Mouse (Mus musculus): ENCODE data around the gene D930020B18Rik.
A peak's percentile ranks its signal among the peaks of the same experiment; 100 is the strongest.

Gene D930020B18Rik

DNA sequence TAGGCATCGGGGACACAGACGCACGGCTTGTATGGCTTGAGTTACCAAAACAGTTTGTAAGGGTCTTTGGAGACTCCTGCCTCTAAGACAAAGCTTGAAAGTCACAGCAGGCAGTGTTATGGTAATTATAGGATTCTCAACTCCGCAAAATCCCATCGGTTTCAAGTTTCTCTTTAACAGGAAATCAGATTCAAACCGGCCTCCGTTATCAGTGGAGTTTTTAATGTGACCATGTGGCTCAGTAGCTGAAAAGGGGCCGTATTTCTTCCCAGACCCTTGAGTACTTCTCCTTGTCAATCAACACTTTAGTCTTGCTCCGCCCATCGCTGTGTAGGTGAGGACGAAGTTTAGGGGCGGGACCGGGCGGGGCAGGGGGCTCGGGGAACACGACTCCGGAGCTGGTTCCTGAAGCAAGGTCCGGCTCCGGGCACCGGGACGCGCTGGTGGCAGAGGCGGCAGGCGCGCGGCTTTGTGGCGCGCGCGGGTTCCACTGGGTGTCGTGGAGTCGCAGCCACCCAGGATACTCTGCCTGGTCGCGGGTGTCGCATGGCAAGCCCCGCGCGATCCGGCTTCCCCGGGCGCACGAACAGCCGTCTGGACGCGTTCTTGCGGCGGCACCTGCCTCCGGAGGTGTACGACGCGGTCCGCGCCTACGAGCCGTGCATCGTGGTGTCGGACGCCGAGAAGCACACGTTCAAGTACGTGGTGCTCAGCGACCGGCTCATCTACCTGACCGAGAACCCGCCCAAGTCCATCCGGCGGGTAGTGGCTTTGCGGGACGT lies at the start of gene D930020B18Rik:
Gene D930020B18Rik (plus strand): TSS at position 317 of the 782 bp plus-strand sequence.
- no peak for DNase-seq

DNA sequence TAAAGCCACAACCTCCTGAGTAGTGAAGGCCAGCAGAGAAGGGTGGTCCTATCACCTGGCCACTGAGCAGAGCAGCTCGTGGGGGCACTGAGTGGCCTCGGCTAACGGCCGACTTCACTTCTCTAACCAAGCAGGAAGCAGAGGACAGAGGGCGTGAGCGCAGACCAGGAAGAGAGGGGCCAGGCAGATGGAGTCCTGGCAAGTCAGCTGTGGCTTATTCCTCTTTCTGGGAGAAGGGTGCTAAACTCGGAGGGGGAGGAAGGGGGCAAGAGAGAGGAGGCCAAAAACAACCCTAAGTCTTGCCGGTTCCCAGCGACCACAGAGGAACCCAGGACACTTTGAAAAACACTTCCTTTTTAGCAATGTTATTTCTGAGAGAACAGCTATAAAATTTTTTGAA lies 44.8 kb upstream of the D930020B18Rik start:
- DNase-seq: no peak

DNA sequence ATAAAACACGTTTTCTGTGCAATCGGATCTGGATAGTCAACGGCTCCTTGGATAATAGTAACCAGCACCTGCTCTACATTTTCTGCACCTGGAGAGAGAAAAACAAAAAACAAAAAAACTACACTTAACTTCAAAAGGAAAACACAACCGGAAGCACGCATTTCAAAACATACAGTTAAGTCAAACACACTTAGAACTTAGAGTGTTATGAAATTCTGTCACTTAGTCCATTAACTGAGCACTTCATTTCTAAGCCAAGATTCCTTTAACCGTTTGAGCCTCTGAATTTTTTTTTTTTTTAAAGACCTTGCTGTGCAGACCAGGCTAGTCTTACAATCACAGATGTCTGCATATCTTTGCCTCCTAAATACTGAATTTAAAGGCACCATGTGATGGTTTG lies 40.1 kb upstream of the D930020B18Rik start:
- DNase-seq: no peak

DNA sequence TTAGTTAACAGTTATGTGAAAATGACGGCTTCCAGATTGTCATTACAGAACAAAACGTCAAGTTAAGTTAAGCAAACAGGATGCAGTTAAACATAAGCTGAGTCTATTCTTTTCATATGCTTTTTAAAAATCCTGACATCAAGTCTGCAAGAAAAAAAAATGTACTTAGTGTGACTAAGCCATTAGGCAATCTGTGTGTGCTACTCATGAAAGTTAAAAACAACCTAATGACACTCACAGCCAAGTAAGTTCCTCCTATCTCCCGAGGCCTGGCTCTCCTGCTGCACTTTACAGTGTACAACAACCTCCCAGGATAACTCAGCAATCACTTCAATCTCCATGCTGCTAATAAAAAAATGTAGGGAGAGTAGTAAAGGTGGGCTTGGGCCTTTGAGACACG lies 37.8 kb upstream of the D930020B18Rik start:
- DNase-seq: no peak

DNA sequence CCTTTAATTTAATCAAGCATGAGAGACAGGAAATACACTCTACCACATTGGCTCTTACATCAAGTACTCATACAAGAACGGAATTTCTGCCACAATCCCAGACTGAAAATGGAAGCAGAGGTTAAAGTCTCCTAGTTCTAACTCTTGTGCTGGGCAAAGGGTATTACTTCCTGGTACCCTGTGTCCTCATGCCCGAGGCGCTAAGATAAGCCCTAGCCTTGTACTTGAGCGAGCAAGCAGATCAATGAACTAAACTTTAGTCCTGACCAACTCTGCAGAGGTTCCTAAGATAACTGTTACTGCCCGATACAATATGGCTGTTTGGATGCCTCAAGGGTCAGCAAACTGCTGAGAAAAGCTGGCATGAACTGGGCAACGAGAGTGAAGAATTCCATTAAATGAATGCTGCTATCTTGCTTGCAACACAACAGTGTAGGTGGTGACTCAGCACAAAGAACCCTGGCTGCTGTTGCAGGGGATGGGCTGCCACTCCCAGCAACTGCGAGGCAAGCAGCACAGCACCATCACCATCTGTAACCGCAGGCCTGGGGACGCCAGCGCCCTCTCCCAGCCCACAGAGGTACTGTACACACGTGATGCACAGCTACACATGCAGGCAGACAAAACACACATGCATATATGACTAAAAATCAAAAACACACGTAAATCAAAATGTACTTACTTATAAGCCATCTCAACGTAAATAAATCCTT lies 36.6 kb upstream of the D930020B18Rik start:
- peak; percentile 45 for DNase-seq

DNA sequence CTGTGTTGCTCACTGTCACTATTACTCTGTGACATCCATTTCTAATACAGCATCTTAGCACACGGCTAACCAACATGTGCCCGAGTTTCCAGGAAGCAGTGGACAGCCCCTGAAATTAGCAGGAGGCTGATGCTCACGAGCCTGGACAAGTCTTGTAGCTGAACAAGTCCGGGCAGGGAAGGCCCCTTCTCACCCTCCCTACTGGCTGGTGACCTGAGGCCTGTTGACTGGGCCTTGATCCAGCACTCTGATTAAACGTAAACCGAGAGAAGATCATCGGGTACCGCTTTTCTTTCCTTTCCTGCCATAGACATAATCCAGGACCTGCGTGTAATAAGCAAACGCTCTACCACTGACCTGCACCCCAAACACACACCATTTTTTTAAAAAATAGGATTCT lies 33.2 kb upstream of the D930020B18Rik start:
- DNase-seq: peak; percentile 78

DNA sequence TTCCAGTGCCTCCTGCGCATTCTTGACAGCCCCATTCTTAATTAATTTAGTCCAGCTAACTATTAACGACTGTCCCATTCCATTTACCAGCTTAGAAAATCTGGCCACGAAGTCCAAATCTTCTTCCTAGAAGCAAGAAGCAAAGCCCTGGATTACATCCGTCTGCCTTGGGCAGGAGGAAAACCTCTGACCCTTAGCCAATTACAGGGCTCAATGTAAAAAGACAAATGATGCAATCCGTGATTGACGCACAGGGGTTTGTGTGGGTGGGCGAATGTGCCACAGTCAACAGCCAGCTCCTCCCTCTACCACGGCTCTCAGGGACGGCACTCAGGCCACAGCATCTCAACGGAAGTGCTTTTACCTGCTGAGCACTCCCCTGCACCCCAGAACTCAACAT lies 29.8 kb upstream of the D930020B18Rik start:
- DNase-seq: peak; percentile 53

DNA sequence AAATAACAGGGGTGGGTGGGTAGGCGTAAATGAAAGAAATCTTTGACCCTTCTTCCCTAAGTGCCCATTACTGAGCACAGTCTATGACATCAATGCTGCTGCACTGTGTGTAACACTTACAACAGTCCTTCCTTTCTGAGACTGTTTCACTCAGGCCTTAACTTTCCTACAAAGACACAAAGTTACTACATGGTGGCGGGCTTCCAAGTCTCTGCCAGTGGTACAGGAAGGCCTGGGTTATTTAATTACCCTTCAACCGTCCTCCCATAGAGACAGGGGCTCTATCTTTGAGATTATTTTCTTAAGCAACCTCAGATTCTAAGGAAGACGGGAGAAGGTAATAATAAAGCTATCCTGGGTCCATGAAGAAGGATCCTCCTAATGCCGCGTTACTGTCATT lies 28.9 kb upstream of the D930020B18Rik start:
- DNase-seq: no peak

DNA sequence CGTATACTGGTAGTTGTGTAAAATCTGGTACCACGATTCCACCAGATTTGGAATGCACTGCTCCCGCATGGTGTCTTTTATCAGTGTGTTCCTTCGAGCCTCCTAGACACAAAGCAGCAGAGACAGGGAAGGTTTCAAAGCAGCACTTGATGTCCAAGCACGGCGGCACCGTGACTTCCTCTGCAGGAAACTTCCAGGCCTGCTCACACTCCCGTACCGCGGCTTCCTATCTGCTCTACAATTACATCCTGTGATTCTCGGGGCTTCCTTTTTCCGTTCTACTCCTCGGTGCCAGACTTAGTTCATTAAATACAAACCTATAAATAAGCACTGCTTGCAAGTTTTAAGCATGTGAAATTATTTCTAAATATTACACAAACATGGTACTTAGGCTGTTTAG lies 27.8 kb upstream of the D930020B18Rik start:
- DNase-seq: peak; percentile 62

DNA sequence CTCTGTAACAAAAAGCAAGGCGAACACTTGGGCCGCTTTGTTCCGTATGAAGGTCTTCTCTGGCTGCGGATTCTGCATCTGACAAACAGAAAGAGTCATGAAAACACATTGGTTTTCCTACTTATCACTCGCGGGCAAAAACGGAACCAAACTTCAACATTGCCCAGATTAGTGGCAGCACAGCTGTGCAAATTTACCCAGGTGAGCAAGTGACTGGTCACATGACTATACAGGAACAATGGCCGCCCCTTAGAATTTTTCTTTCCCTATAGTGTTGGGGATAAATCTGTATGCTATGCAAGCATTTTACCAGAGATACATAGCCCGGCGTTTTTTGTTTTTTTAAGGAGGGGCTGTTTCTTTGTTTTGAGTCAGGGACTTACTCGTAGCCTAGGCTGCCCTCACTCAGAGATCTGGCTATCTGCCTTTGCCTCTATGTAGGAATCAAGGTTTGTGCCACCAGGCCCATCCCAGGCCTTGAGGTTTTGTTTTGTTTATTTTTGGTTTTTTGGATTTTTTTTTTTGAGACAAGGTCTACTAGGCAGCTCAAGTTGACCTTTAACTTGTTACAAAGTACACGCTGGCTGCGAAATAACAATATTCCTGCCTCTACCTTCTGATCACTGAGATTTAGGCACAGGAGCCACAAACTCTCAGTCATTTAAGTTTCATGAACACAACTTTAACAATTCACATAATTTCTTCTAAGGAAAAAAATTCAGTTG lies 26.1 kb upstream of the D930020B18Rik start:
- DNase-seq: peak; percentile 61

DNA sequence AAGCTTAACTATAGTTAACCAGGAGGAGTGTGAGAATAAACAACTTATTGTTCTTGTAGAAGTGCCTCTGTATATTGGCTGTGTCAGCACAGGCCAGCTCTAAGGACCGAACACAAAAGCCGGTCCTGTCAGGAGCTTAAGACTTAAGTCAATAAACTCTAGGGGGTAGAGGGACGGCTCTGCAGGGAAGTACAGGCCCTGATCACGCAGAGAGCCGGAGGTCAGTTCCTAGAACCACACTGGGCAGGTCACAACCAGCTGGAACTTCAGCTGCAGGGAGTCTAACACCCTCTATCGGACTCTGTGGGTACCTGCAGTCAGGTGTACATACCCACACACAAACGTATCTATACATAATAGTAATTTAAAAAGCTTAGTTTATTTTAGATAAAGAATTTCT lies 25.5 kb upstream of the D930020B18Rik start:
- no peak for DNase-seq

DNA sequence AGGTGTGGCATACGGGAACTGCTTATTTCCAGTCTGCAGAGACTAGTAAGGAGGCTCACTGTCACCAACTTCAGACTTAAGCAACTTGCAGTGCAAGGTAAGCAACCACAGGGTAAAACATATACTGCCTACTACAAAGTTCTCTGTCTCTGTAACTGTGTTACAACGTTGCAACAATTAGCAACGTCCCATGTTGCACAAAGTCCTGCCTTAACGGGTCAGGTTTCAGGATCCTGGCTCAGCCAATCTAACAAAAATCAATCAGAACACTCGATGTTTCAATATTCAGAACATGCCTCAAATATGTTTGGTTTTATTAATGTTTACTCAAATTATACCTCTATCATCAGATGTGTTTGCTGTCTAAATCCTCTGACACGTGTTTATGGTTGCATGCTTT lies 19.0 kb upstream of the D930020B18Rik start:
- DNase-seq: no peak

DNA sequence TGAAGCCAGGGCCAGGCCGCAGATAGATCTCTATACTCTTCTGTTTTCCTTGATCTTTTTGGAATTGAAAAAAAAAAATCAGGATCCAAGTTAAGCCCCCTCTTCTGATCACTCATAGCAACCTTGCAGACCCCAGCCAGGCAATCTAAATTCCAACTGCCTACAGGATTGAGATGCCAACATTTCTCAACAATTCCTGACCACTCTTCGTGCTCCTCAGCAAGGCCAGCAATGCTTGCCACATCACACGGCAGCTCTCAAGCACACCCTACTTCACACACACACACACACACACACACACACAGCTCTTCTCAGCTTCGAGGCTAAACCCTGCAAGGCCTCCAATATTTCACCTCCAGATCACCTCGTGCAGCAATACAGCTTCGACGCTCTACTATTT lies 17.7 kb upstream of the D930020B18Rik start:
- no peak for DNase-seq

DNA sequence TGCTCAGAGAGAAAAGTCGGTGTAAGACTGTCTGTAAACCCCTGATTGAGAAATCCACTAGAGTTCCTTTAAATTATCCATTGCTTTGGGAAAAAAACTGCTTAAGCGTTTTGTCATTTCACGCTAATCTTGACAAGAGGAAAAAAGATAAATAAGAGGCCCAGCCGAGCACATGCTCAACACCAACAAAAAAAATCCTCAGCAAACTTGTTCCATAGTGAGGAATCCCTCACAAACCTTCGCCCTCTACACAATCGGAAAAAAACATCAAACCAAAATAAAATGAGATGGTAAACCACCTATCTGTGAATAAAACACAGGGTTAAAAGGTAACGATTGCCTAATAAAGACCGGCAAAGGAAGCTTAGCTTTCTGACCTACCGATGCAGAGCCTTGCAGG lies 16.4 kb upstream of the D930020B18Rik start:
- no peak for DNase-seq

DNA sequence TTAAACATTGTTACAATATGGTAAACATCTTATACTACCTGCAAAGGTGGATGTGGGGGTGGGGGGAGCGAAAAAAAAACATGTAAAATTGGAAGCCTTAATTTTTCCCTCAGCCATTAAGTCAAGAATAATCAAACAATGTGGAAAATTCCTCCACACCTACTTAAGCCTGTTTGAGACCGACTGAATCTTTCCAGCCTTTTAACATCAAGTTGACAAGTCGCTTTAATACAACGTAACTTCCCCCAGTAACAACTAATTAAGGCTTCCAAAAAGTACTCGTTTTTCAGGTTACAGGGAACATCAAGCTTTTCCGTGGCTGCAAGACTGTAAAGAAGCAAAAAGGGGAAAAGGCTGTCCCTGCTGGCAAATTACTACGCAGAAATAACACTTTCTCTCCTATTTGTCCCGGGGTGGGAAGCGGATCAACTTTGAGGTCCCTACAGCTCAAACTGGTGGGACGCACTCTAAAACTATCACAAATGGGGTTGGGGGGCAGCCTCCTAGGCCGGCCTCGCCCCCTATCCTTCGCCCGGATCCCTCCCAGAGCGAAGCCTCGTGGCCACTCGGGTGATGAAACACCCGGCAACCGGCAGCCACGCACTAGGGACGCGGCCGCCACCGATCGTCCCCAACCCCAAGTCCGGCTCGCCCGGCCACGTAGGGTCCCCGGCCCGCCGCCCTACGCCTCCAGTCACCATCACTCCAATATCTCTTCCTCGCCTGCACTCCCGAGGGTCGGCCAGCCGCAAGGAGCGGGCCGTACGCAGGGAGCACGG lies 15.8 kb upstream of the D930020B18Rik start:
- DNase-seq: peak; percentile 44

DNA sequence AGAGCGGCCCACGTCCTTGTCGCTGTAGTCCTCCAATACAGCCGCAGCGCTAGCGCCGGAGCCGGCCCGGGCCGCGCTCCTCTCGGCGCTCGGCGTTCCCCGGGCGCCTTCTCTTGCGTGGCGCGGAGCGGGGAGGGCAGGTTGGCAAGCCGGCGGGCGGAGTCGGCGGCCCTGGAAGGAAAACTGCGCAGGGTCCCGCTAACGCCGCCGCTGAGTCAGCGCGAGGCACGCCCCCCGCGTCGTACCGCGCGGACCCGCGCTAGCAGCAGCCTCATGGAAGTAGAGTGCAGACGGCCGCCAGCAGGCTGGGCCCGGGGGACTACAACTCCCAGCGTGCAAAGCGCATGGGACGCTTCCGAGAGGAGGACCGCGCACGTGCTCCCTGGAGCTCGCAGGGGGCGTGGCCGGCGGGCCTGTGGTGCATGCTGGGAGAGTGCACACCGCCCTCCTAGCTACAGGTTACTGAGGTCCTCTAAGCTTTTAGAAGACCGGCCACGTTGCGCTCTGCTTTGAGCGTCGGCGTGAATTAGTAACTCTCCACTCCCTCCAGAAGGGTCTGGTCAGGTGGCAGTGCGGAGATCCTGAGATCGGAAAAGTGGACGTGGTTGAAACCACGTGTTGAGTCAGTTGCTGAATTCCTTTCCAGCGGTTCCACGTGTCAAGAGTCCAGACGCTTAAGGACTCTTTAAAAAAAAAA lies 15.1 kb upstream of the D930020B18Rik start, which contains the start of gene Xpot:
Gene Xpot (minus strand): TSS at position 147 of the 697 bp plus-strand sequence.
- peak; percentile 98 for DNase-seq

DNA sequence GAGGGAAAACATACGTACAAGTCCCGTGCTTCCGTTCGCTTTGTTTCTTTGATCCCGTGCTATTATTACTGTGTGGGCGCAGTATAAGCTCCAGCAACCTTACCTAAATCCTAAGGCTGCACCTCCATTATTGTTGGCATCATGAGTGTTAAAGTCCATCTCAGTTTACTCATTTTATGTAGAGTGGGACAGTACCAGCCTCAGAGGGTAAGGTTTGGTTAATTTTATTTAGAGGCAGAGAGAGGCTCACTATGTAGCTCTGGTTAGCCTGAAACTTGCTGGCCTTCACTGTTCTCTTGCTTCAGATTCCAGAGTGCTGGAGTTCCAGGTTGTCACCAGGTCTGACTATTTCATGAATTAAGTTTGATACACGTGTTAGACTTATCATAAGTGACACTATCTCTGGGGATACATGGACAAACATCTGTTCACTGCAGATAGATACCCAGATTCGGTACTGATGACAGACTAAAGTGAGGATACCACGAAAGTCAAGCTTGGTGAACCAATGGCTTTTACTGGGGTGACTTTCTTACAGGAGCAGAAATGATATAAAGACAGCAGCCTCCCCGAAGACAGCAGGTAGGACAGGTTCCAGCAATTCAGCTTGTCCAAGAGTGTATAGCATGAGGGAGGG lies 14.1 kb upstream of the D930020B18Rik start:
- no peak for DNase-seq

DNA sequence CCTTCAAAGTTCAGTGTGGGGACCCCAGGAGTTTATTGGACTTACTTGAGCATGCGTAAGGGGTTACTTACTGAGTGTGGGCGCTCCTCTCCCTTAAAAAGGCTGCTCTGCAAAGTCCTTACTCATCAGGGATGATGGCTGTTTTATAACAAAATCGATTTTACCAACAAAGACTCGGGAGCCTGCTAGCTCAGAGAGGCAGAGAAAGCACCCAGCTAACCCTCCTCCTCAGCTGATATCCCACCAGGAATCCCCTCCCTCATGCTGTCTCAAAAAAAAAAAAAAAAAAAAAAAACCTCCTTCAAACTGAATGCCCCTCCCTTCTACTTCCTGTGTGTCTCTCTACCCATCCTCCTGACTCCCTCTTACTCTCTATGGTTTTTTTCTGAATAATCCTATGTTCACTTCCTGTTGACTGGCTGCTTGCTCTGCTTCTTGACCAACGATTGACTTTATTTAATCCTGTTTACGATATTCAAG lies 12.8 kb upstream of the D930020B18Rik start:
- no peak for DNase-seq

DNA sequence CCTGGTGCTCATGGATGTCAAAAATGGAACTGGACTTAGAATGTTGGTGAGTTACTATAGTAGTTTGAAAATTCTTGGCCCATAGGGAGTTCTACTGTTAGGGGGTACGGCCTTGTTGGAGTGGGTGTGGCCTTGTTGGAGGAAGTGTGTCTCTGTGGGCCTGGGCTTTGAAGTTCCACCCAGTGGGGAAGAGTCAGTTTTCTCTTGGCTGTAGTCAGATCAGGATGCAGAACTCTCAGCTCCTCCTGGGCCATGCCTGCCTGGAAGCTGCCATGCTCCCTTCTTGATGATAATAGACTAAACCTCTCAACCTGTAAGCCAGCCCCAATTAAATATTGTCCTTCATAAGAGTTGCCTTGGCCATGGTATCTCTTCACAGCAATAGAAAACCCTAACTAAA lies 7.2 kb upstream of the D930020B18Rik start:
- DNase-seq: no peak

DNA sequence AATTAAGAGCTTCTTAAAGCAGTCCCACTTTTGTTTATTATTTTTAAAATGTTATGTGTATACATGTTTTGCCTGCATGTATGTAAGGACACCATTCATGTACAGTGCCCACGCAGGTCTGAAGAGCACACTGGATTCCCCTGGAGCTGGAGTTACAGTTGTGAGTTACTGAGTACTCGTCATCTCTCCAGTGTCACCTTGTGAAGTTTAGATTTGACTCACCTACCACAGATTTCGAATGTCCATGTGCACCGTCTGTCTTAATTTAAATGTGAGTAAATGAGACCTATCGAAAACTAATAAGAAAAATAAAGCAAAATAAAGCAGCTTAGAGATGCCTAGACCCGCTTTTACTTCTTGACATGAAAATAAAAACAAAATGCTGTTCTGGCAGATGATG lies 5.1 kb upstream of the D930020B18Rik start:
- no peak for DNase-seq

DNA sequence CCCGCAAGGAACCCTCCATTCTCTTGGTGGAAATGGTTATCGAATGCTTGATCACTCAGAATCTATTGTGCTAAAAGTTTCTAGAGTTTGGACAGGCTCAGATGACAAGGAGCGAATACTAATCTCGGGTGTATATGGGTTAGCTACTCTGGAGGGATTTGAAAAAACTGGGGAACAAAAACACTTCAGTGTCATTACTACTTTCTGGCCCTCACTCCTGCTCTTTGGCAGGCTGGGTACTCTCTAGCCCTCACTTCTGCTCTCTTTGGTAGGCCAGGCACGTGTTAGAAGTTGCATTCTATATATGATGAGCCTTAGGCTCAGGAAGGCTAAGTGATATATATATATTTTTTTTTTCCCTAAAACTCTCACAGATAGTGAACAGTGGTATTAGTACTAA lies 1.8 kb upstream of the D930020B18Rik start:
- no peak for DNase-seq
